8 mouse cellular contexts compared by ENCODE assay signal in genomic region chr9:37489446-37490120, GRCm38 (mm10). TPM values are rescaled to one million over a fixed set of nuclear protein-coding genes. Genes with fewer than 3 reads are reported as not detected.
DNase-seq lines count a peak whose midpoint lies in the region; ATAC-seq and TF ChIP-seq lines count a peak whose summit lies in the region.

No protein-coding gene starts in this region.

- peak overlapping the region; percentile 100 for H3K27ac ChIP-seq in intestine, embryonic 14.5 days (ENCODE audit: low read depth)
- peak overlapping the region; percentile 99 for H3K27ac ChIP-seq in limb, embryonic 14.5 days (replicated peaks; ENCODE audit: low read depth, low read length)
- peak overlapping the region; percentile 99 for H3K27ac ChIP-seq in midbrain, embryonic 14.5 days (replicated peaks; ENCODE audit: low read depth, low read length)

- DNase-seq in left cerebral cortex, adult 18-20 months (ENCODE audit: low spot score in 2 of 2): peak; percentile 16 to 27
- no peak for DNase-seq in left cerebral cortex, adult 11 months (ENCODE audit: low spot score)
- DNase-seq in embryo, embryonic 10.5 days (ENCODE audit: low spot score): peak; percentile 81
- peak; percentile 6 to 19 for DNase-seq in gastrocnemius, postnatal 36 days
- DNase-seq in intestine, embryonic 14.5 days (ENCODE audit: low spot score): peak; percentile 86
- DNase-seq in limb, embryonic 14.5 days (ENCODE audit: low spot score): peak; percentile 68
- DNase-seq in midbrain, embryonic 14.5 days: peak; percentile 66
- peak; percentile 44 to 50 for DNase-seq in spleen, postnatal 10 days (ENCODE audit: low spot score in 2 of 2)

- intact Hi-C loops in gastrocnemius, postnatal 36 days (cut with DNase I): no loop called here

- H3K4me2 ChIP-seq in intestine, embryonic 14.5 days (ENCODE audit: low read length): peak overlapping the region; percentile 75
- H3K4me2 ChIP-seq in limb, embryonic 14.5 days (replicated peaks; ENCODE audit: low read depth, low read length, severe bottlenecking): peak overlapping the region; percentile 87
- peak overlapping the region; percentile 94 for H3K4me2 ChIP-seq in midbrain, embryonic 14.5 days (ENCODE audit: low read length)

- peaks cover 15% of the 10 kb centered on the region for H3K4me1 ChIP-seq in intestine, embryonic 14.5 days (replicated peaks; ENCODE audit: control insufficient read depth, insufficient read depth, low read length)
- H3K4me1 ChIP-seq in limb, embryonic 14.5 days (ENCODE audit: control insufficient read depth, insufficient read depth, low read length): peaks cover 13% of the 10 kb centered on the region
- H3K4me1 ChIP-seq in midbrain, embryonic 14.5 days (ENCODE audit: control insufficient read depth, insufficient read depth, low read length): peaks cover 22% of the 10 kb centered on the region

- peak; percentile 77 for ATAC-seq in intestine, embryonic 14.5 days (replicated peaks; ENCODE audit: low FRiP score, low TSS enrichment, low read depth)
- ATAC-seq in limb, embryonic 14.5 days (ENCODE audit: low FRiP score, low read depth): peak; percentile 54
- peak; percentile 81 for ATAC-seq in midbrain, embryonic 14.5 days (ENCODE audit: low FRiP score, low TSS enrichment)

- no peaks in the 10 kb centered on the region for H3K36me3 ChIP-seq in intestine, embryonic 14.5 days (ENCODE audit: control insufficient read depth, insufficient read depth, low read length)
- no peaks in the 10 kb centered on the region; the same call in 1 of the 2 replicates for H3K36me3 ChIP-seq in limb, embryonic 14.5 days (ENCODE audit: control insufficient read depth, insufficient read depth, low read length)
- no peaks in the 10 kb centered on the region for H3K36me3 ChIP-seq in midbrain, embryonic 14.5 days (ENCODE audit: control insufficient read depth, insufficient read depth, low read length)

- peak overlapping the region; percentile 94 for H3K4me3 ChIP-seq in intestine, embryonic 14.5 days (ENCODE audit: low read depth, low read length)
- peak overlapping the region; percentile 99 for H3K4me3 ChIP-seq in limb, embryonic 14.5 days (replicated peaks; ENCODE audit: low read length)
- H3K4me3 ChIP-seq in midbrain, embryonic 14.5 days (replicated peaks; ENCODE audit: low read depth, low read length): peak overlapping the region; percentile 94

- TF ChIP-seq POLR2A in limb, embryonic 14.5 days (IDR thresholded peaks at IDR 0.05; ENCODE audit: borderline replicate concordance, extremely low read depth, insufficient read depth, insufficient read length): no peak

- under 1% methylated on average over 54 of the region's 75 CpGs for WGBS in intestine, embryonic 14.5 days
- 0% methylated on average over 37 of the region's 75 CpGs for WGBS in limb, embryonic 14.5 days
- under 1% methylated on average over 71 of the region's 75 CpGs for WGBS in midbrain, embryonic 14.5 days

- no peaks in the 10 kb centered on the region for H3K9me3 ChIP-seq in intestine, embryonic 14.5 days (ENCODE audit: control insufficient read depth, low read length)
- no peaks in the 10 kb centered on the region for H3K9me3 ChIP-seq in limb, embryonic 14.5 days (ENCODE audit: control insufficient read depth, low read length)
- no peaks in the 10 kb centered on the region for H3K9me3 ChIP-seq in midbrain, embryonic 14.5 days (ENCODE audit: control insufficient read depth, low read length)

- peak overlapping the region; percentile 95 for H3K9ac ChIP-seq in intestine, embryonic 14.5 days (ENCODE audit: low read length)
- H3K9ac ChIP-seq in limb, embryonic 14.5 days (ENCODE audit: low read depth, low read length, severe bottlenecking): peak overlapping the region; percentile 94
- H3K9ac ChIP-seq in midbrain, embryonic 14.5 days (replicated peaks; ENCODE audit: low read length): peak overlapping the region; percentile 89

- H3K27me3 ChIP-seq in intestine, embryonic 14.5 days (replicated peaks; ENCODE audit: control insufficient read depth, insufficient read depth, low read length): no peaks in the 10 kb centered on the region
- H3K27me3 ChIP-seq in limb, embryonic 14.5 days (ENCODE audit: control insufficient read depth, insufficient read depth, low read length): no peaks in the 10 kb centered on the region
- no peaks in the 10 kb centered on the region for H3K27me3 ChIP-seq in midbrain, embryonic 14.5 days (ENCODE audit: control insufficient read depth, insufficient read depth, low read length)

RNA-seq across cellular contexts. Expression of gene Msantd2, which starts 0.5 kb away (rescaled TPM):
- total RNA-seq in left cerebral cortex, adult 18-20 months (2021): 10 to 100 TPM; 14.0 to 23.0 TPM
- total RNA-seq in gastrocnemius, postnatal 36 days (2021): 1 to 10 TPM; 3.0 to 3.3 TPM
- polyA plus RNA-seq in intestine, embryonic 14.5 days (2014; fragmentation: Nextera tagmentation; extraction: Ambion mirVana): 28.7 and 29.5 TPM in 2 replicates
- polyA plus RNA-seq in limb, embryonic 14.5 days (2012; rRNA removed): 64.4 and 74.2 TPM in 2 replicates
- 26.7 and 31.7 TPM in 2 replicates for polyA plus RNA-seq in limb, embryonic 14.5 days (2014; fragmentation: Nextera tagmentation; extraction: Ambion mirVana)
- 32.5 and 42.9 TPM in 2 replicates for polyA plus RNA-seq in midbrain, embryonic 14.5 days (2014; fragmentation: Nextera tagmentation; extraction: Ambion mirVana)

RNA-seq across cellular contexts. Expression of gene Esam, which starts 38.3 kb away (rescaled TPM):
- 10 to 100 TPM; 19.7 to 21.4 TPM for total RNA-seq in left cerebral cortex, adult 18-20 months (2021)
- total RNA-seq in gastrocnemius, postnatal 36 days (2021): 10 to 100 TPM; 20.8 to 23.3 TPM
- polyA plus RNA-seq in intestine, embryonic 14.5 days (2014; fragmentation: Nextera tagmentation; extraction: Ambion mirVana): 47.2 and 50.4 TPM in 2 replicates
- polyA plus RNA-seq in limb, embryonic 14.5 days (2012; rRNA removed): 34.7 and 35.4 TPM in 2 replicates
- 44.1 and 48.3 TPM in 2 replicates for polyA plus RNA-seq in limb, embryonic 14.5 days (2014; fragmentation: Nextera tagmentation; extraction: Ambion mirVana)
- polyA plus RNA-seq in midbrain, embryonic 14.5 days (2014; fragmentation: Nextera tagmentation; extraction: Ambion mirVana): 24.8 and 42.8 TPM in 2 replicates

RNA-seq across cellular contexts. Expression of gene Vsig2, which starts 49.5 kb away (rescaled TPM):
- 1 to 10 TPM; 3.9 to 5.0 TPM for total RNA-seq in left cerebral cortex, adult 18-20 months (2021)
- 1 to 10 TPM; 1.8 to 3.6 TPM for total RNA-seq in gastrocnemius, postnatal 36 days (2021)
- 2.9 and 6.3 TPM in 2 replicates for polyA plus RNA-seq in intestine, embryonic 14.5 days (2014; fragmentation: Nextera tagmentation; extraction: Ambion mirVana)
- polyA plus RNA-seq in limb, embryonic 14.5 days (2012; rRNA removed): 4.8 and 5.2 TPM in 2 replicates
- 0.59 and 1.4 TPM in 2 replicates for polyA plus RNA-seq in limb, embryonic 14.5 days (2014; fragmentation: Nextera tagmentation; extraction: Ambion mirVana)
- polyA plus RNA-seq in midbrain, embryonic 14.5 days (2014; fragmentation: Nextera tagmentation; extraction: Ambion mirVana): 0.29 and 0.35 TPM in 2 replicates

RNA-seq across cellular contexts. Expression of gene Robo3, which starts 56.5 kb away (rescaled TPM):
- 10 to 100 TPM; 12.7 to 21.8 TPM for total RNA-seq in left cerebral cortex, adult 18-20 months (2021)
- total RNA-seq in gastrocnemius, postnatal 36 days (2021): not detected
- polyA plus RNA-seq in intestine, embryonic 14.5 days (2014; fragmentation: Nextera tagmentation; extraction: Ambion mirVana): not detected in 2 replicates
- polyA plus RNA-seq in limb, embryonic 14.5 days (2012; rRNA removed): 0.39 and 0.87 TPM in 2 replicates
- 0.07 and 0.21 TPM in 2 replicates for polyA plus RNA-seq in limb, embryonic 14.5 days (2014; fragmentation: Nextera tagmentation; extraction: Ambion mirVana)
- 8.9 and 13.3 TPM in 2 replicates for polyA plus RNA-seq in midbrain, embryonic 14.5 days (2014; fragmentation: Nextera tagmentation; extraction: Ambion mirVana)
